Mouse (Mus musculus): ENCODE measurements around the gene 1700022I11Rik. TPM values are rescaled to one million over a fixed set of nuclear protein-coding genes. Genes with fewer than 3 reads are reported as not detected.

The 1700022I11Rik gene
- polyA plus RNA-seq, 1 experiment from 2014 or later: 0.70 TPM

- Histone ChIP-seq H3K4me1 (replicated peaks) (peaks cover 59% of the 10 kb centered on the region), H3K27ac (peak overlapping the region; percentile 98), H3K9me3 (no peaks in the 10 kb centered on the region), H3K4me2 (peak overlapping the region; percentile 99), H3K9ac (peak overlapping the region; percentile 97), H3K36me3 (peaks cover 43% of the 10 kb centered on the region), H3K27me3 (no peaks in the 10 kb centered on the region), H3K4me3 (peak overlapping the region; percentile 76)
- ATAC-seq (ENCODE audit: low FRiP score): no peak
- 13% methylated on average over 10 of the region's 10 CpGs for WGBS
Observed at GRCm38 (mm10) chr4:42953435-42954094, 15.8 kb upstream of the 1700022I11Rik start.

- WGBS: 5% methylated on average over 10 of the region's 10 CpGs
- H3K36me3 ChIP-seq: peaks cover 50% of the 10 kb centered on the region
- peak overlapping the region; percentile 98 for H3K27ac ChIP-seq
- H3K4me1 ChIP-seq (replicated peaks): peaks cover 52% of the 10 kb centered on the region
- peak overlapping the region; percentile 76; the same call in 1 of the 2 replicates for H3K4me3 ChIP-seq
- no peaks in the 10 kb centered on the region for H3K27me3 ChIP-seq
- H3K4me2 ChIP-seq: peak overlapping the region; percentile 99
- ATAC-seq (ENCODE audit: low FRiP score): no peak
- H3K9me3 ChIP-seq: no peaks in the 10 kb centered on the region
- H3K9ac ChIP-seq: peak overlapping the region; percentile 97
Observed at GRCm38 (mm10) chr4:42954297-42954696, 15.1 kb upstream of the 1700022I11Rik start.

- 93% methylated on average over 3 of the region's 3 CpGs for WGBS
Observed at GRCm38 (mm10) chr4:42955200-42955599, 14.2 kb upstream of the 1700022I11Rik start.

GRCm38 (mm10) chr4:42956581-42956980 lies 12.8 kb upstream of the 1700022I11Rik start:
- peaks cover 53% of the 10 kb centered on the region for H3K36me3 ChIP-seq
- H3K27me3 ChIP-seq: no peaks in the 10 kb centered on the region
- no peak overlapping the region for H3K4me2 ChIP-seq
- H3K4me1 ChIP-seq (replicated peaks): peaks cover 37% of the 10 kb centered on the region
- H3K9ac ChIP-seq: no peak overlapping the region
- 95% methylated on average over 17 of the region's 17 CpGs for WGBS
- H3K27ac ChIP-seq: no peak overlapping the region
- no peak overlapping the region for H3K4me3 ChIP-seq
- no peak for ATAC-seq (ENCODE audit: low FRiP score)
- no peaks in the 10 kb centered on the region for H3K9me3 ChIP-seq

More at GRCm38 (mm10) chr4:42955200-42955599, 14.2 kb upstream of the 1700022I11Rik start:
- Histone ChIP-seq H3K27ac (no peak overlapping the region), H3K36me3 (peaks cover 53% of the 10 kb centered on the region), H3K9me3 (no peaks in the 10 kb centered on the region), H3K9ac (no peak overlapping the region), H3K4me3 (no peak overlapping the region), H3K27me3 (no peaks in the 10 kb centered on the region), H3K4me2 (no peak overlapping the region), H3K4me1 (replicated peaks) (peaks cover 50% of the 10 kb centered on the region)
- ATAC-seq (ENCODE audit: low FRiP score): no peak

GRCm38 (mm10) chr4:42957306-42957705 lies 12.1 kb upstream of the 1700022I11Rik start:
- 80% methylated on average over 11 of the region's 11 CpGs for WGBS
- H3K4me2 ChIP-seq: no peak overlapping the region
- H3K27me3 ChIP-seq: no peaks in the 10 kb centered on the region
- H3K36me3 ChIP-seq: peaks cover 53% of the 10 kb centered on the region
- H3K9ac ChIP-seq: no peak overlapping the region
- no peak overlapping the region for H3K27ac ChIP-seq
- no peak for ATAC-seq (ENCODE audit: low FRiP score)
- no peak overlapping the region for H3K4me3 ChIP-seq
- no peaks in the 10 kb centered on the region for H3K9me3 ChIP-seq
- H3K4me1 ChIP-seq (replicated peaks): peaks cover 30% of the 10 kb centered on the region

GRCm38 (mm10) chr4:42957979-42958378 lies 11.4 kb upstream of the 1700022I11Rik start:
- H3K27ac ChIP-seq: no peak overlapping the region
- H3K36me3 ChIP-seq: peaks cover 53% of the 10 kb centered on the region
- no peak overlapping the region for H3K9ac ChIP-seq
- no peak overlapping the region for H3K4me2 ChIP-seq
- no peaks in the 10 kb centered on the region for H3K9me3 ChIP-seq
- no peaks in the 10 kb centered on the region for H3K27me3 ChIP-seq
- WGBS: 89% methylated on average over 8 of the region's 8 CpGs
- peaks cover 23% of the 10 kb centered on the region for H3K4me1 ChIP-seq (replicated peaks)
- no peak overlapping the region for H3K4me3 ChIP-seq
- no peak for ATAC-seq (ENCODE audit: low FRiP score)

- Histone ChIP-seq H3K27me3 (no peaks in the 10 kb centered on the region), H3K9ac (no peak overlapping the region), H3K4me2 (no peak overlapping the region), H3K27ac (no peak overlapping the region), H3K4me1 (replicated peaks) (peaks cover 14% of the 10 kb centered on the region), H3K9me3 (no peaks in the 10 kb centered on the region), H3K4me3 (no peak overlapping the region), H3K36me3 (peaks cover 49% of the 10 kb centered on the region)
- ATAC-seq (ENCODE audit: low FRiP score): no peak
- WGBS: 81% methylated on average over 8 of the region's 8 CpGs
Observed at GRCm38 (mm10) chr4:42958942-42959341, 10.5 kb upstream of the 1700022I11Rik start.

GRCm38 (mm10) chr4:42959382-42959781 lies 10.0 kb upstream of the 1700022I11Rik start:
- Histone ChIP-seq H3K9ac (no peak overlapping the region), H3K27me3 (0 out of 2 replicates have a peak, but pooled peaks cover under 1% of the 10 kb centered on the region), H3K4me3 (no peak overlapping the region), H3K4me2 (no peak overlapping the region), H3K36me3 (peaks cover 49% of the 10 kb centered on the region), H3K9me3 (no peaks in the 10 kb centered on the region), H3K4me1 (replicated peaks) (peaks cover 9% of the 10 kb centered on the region), H3K27ac (0 out of 2 replicates have a peak overlapping the region, but pooled peaks have one; percentile 40)
- ATAC-seq (ENCODE audit: low FRiP score): no peak
- 72% methylated on average over 4 of the region's 4 CpGs for WGBS

GRCm38 (mm10) chr4:42961592-42961991 lies 7.8 kb upstream of the 1700022I11Rik start:
- 31% methylated on average over 4 of the region's 4 CpGs for WGBS
- ATAC-seq (ENCODE audit: low FRiP score): no peak

GRCm38 (mm10) chr4:42963480-42963879 lies 5.9 kb upstream of the 1700022I11Rik start:
- H3K9me3 ChIP-seq: no peaks in the 10 kb centered on the region
- no peak overlapping the region for H3K9ac ChIP-seq
- no peak overlapping the region for H3K27ac ChIP-seq
- H3K4me3 ChIP-seq: no peak overlapping the region
- 96% methylated on average over 2 of the region's 2 CpGs for WGBS
- peaks cover 4% of the 10 kb centered on the region; the same call in 1 of the 2 replicates for H3K4me1 ChIP-seq (replicated peaks)
- no peak overlapping the region for H3K4me2 ChIP-seq
- H3K36me3 ChIP-seq: peaks cover 11% of the 10 kb centered on the region
- H3K27me3 ChIP-seq: 0 out of 2 replicates have a peak, but pooled peaks cover 2% of the 10 kb centered on the region
- no peak for ATAC-seq (ENCODE audit: low FRiP score)

More at GRCm38 (mm10) chr4:42961592-42961991, 7.8 kb upstream of the 1700022I11Rik start:
- Histone ChIP-seq H3K4me2 (no peak overlapping the region), H3K27me3 (0 out of 2 replicates have a peak, but pooled peaks cover 2% of the 10 kb centered on the region), H3K27ac (no peak overlapping the region), H3K36me3 (peaks cover 30% of the 10 kb centered on the region), H3K4me1 (replicated peaks) (peaks cover 4% of the 10 kb centered on the region; the same call in 1 of the 2 replicates), H3K4me3 (no peak overlapping the region), H3K9me3 (no peaks in the 10 kb centered on the region), H3K9ac (no peak overlapping the region)

GRCm38 (mm10) chr4:42965039-42965719 lies 4.2 kb upstream of the 1700022I11Rik start:
- 14% methylated on average over 12 of the region's 12 CpGs for whole genome bisulfite sequencing
- Histone ChIP-seq H3K27ac (no peak overlapping the region), H3K4me3 (no peak overlapping the region), H3K4me2 (peak overlapping the region; percentile 36), H3K27me3 (0 out of 2 replicates have a peak, but pooled peaks cover 2% of the 10 kb centered on the region), H3K9ac (0 out of 2 replicates have a peak overlapping the region, but pooled peaks have one; percentile 39), H3K9me3 (no peaks in the 10 kb centered on the region), H3K4me1 (replicated peaks) (peaks cover 4% of the 10 kb centered on the region; the same call in 1 of the 2 replicates), H3K36me3 (no peaks in the 10 kb centered on the region)
- ATAC-seq (ENCODE audit: low FRiP score): peak; percentile 44; the same call in 1 of the 2 replicates

- H3K36me3 ChIP-seq: peaks cover 6% of the 10 kb centered on the region
- H3K4me2 ChIP-seq: no peak overlapping the region
- H3K27me3 ChIP-seq: no peaks in the 10 kb centered on the region
- no peak overlapping the region for H3K27ac ChIP-seq
- no peaks in the 10 kb centered on the region for H3K9me3 ChIP-seq
- WGBS: 88% methylated on average over 4 of the region's 4 CpGs
- no peak overlapping the region for H3K4me3 ChIP-seq
- no peak for ATAC-seq (ENCODE audit: low FRiP score)
- H3K4me1 ChIP-seq (replicated peaks): no peaks in the 10 kb centered on the region
- no peak overlapping the region for H3K9ac ChIP-seq
Observed at GRCm38 (mm10) chr4:42972952-42973351, 3.5 kb downstream of the 1700022I11Rik start.
